Mouse (Mus musculus) adrenal gland, adult (tissue): ENCODE data around the gene Ankrd63.
"Not testable (repeated sequence)": the region's sequence is repeated elsewhere in the genome, so short reads cannot be mapped to it uniquely, and the experiment has no call there.

Experiments used
- DNase-seq, 2 experiments: peaks; one replicate each; pipeline ENCODE4 v3.0.0; 2022 to 2023; ENCODE audit warnings: low spot score in 1 of 2; ENCODE audit not compliant: inconsistent age in 2 of 2

Ankrd63 gene

GRCm38 (mm10) chr2:118663804-118664766 is 39.7 kb downstream of the Ankrd63 start:
- DNase-seq, result peak; percentile 73 to 89

- DNase-seq, result peak in 1 of 2 experiments; percentile 69
Observed at GRCm38 (mm10) chr2:118662902-118663803, 40.6 kb downstream of the Ankrd63 start, which contains the start of gene Pak6. Pak6 (plus strand) TSS chr2:118663303.

- DNase-seq, result no peak
Observed at GRCm38 (mm10) chr2:118661891-118662290, 41.9 kb downstream of the Ankrd63 start.

- peak; percentile 60 to 87 for DNase-seq
Observed at GRCm38 (mm10) chr2:118659998-118660452, 43.7 kb downstream of the Ankrd63 start.

GRCm38 (mm10) chr2:118659493-118659892 is 44.3 kb downstream of the Ankrd63 start:
- DNase-seq, result no peak

- DNase-seq, result peak; percentile 75 to 94
Observed at GRCm38 (mm10) chr2:118659077-118659476, 44.7 kb downstream of the Ankrd63 start.

- DNase-seq, result peak in 1 of 2 experiments; percentile 56
Observed at GRCm38 (mm10) chr2:118658457-118658856, 45.3 kb downstream of the Ankrd63 start.

GRCm38 (mm10) chr2:118656688-118657281 is 47.0 kb downstream of the Ankrd63 start:
- DNase-seq, result peak in 1 of 2 experiments; percentile 69

- not testable (repeated sequence) for DNase-seq
Observed at GRCm38 (mm10) chr2:118650697-118651096, 53.1 kb downstream of the Ankrd63 start.
